Mouse (Mus musculus) intestine, embryonic 16.5 days (tissue): Measurements from ENCODE around the gene Taf10. TPM values are rescaled to one million over a fixed set of nuclear protein-coding genes. Genes with fewer than 3 reads are reported as not detected.

Source experiments
- ATAC-seq: fragments of 200-750 bp; cut with Nextera tagmentation; 2 replicates; pipeline ENCODE4 v1.8.0; 2017; ENCODE audit warnings: moderate TSS enrichment, moderate library complexity
- H3K27ac ChIP-seq: fragments of 300-500 bp; sonication (generic); 2 replicates; pipeline ENCODE4 v1.5.1; 2014; ENCODE audit warnings: mild to moderate bottlenecking, low read length
- H3K27me3 ChIP-seq: fragments of 300-500 bp; sonication (generic); replicated peaks from 2 replicates; pipeline ENCODE4 v1.6.1; 2014; ENCODE audit warnings: low read length, control low read depth, mixed read lengths; ENCODE audit not compliant: control insufficient read depth, insufficient read depth
- H3K36me3 ChIP-seq: fragments of 300-500 bp; sonication (generic); 2 replicates; pipeline ENCODE4 v1.6.1; 2014; ENCODE audit warnings: low read length, control low read depth; ENCODE audit not compliant: control insufficient read depth, insufficient read depth
- H3K4me1 ChIP-seq: fragments of 300-500 bp; sonication (generic); 2 replicates; pipeline ENCODE4 v1.6.1; 2014; ENCODE audit warnings: low read length, control low read depth, mixed read lengths; ENCODE audit not compliant: control insufficient read depth, insufficient read depth
- H3K4me2 ChIP-seq: fragments of 300-500 bp; sonication (generic); 2 replicates; pipeline ENCODE4 v1.6.1; 2014; ENCODE audit warnings: low read depth, low read length, control low read depth
- H3K4me3 ChIP-seq: fragments of 300-500 bp; sonication (generic); 2 replicates; pipeline ENCODE4 v1.5.1; 2014; ENCODE audit warnings: mild to moderate bottlenecking, low read length
- H3K9ac ChIP-seq: fragments of 300-500 bp; sonication (generic); 2 replicates; pipeline ENCODE4 v1.6.1; 2014; ENCODE audit warnings: low read depth, low read length
- H3K9me3 ChIP-seq: fragments of 300-500 bp; sonication (generic); 2 replicates; pipeline ENCODE4 v1.6.1; 2016; ENCODE audit warnings: low read length, control low read depth; ENCODE audit not compliant: control insufficient read depth
- WGBS: fragments of 180-500 bp; shearing (Covaris S2); extraction: QIAGEN DNeasy Blood & Tissue Kit; methylation state at CpG from one replicate; pipeline ENCODE4 v1.1.7; 2014; 5-methylcytosine and 5-hydroxymethylcytosine counted together
- polyA plus RNA-seq: library from polyadenylated mRNA; unstranded; fragments of >200 nt; fragmentation: Nextera tagmentation; extraction: Ambion mirVana; gene quantifications from 2 replicates; pipeline ENCODE4 v1.2.1, GENCODE M21; 2015

Gene Taf10
- polyA plus RNA-seq, 1 experiment from 2014 or later = 114 TPM

DNA sequence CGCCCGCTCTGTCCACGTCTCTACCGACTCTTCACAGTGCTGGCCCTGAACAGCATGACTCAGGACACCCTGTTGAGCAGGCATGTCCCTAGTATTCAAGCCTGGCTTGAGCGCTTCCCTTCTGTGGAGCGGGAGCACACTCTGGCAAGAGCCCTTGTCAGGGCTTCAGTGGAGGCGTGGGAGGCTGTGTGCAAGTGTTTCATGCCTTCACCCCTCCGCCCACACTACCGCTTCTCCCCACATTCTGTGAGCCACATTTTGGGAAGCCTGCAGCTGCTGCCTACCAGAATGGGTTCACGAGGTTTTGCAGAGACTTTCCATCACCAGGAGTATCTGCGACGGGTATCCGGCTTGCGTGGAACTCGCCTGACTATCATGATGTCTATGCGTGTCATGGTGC is 41.0 kb downstream of the Taf10 start:
- 86% methylated on average over 16 of the region's 16 CpGs for WGBS
- Histone ChIP-seq H3K4me2 (no peak overlapping the region), H3K27ac (no peak overlapping the region), H3K9me3 (no peaks in the 10 kb centered on the region), H3K4me3 (no peak overlapping the region), H3K4me1 (no peaks in the 10 kb centered on the region), H3K36me3 (no peaks in the 10 kb centered on the region), H3K27me3 (no peaks in the 10 kb centered on the region), H3K9ac (no peak overlapping the region)
- no peak for ATAC-seq

DNA sequence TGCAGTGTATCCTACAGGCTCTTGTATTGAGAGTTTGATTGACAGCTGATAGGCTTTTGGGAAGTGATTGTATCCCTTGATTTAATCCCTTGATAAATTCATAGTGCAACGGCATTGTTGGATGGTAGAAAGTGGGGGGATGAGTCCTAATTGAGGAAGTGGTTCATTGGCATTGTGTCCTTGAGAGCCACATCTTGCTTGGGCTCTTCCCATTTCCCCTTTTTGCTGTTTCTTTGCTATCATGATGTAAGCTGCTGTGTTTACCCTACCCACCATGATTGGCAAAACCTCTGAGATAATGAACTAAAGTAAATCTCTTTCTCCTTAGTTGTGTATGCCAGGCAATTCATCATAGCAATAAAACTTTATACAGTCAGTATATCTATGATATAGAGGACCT is 53.3 kb downstream of the Taf10 start:
- H3K36me3 ChIP-seq = no peaks in the 10 kb centered on the region
- H3K27ac ChIP-seq = no peak overlapping the region
- no peak for ATAC-seq
- no peaks in the 10 kb centered on the region for H3K4me1 ChIP-seq
- H3K4me3 ChIP-seq = no peak overlapping the region
- no peaks in the 10 kb centered on the region for H3K27me3 ChIP-seq
- H3K4me2 ChIP-seq = no peak overlapping the region
- H3K9ac ChIP-seq = no peak overlapping the region
- no peaks in the 10 kb centered on the region for H3K9me3 ChIP-seq
- WGBS = 73% methylated on average over 1 of the region's 1 CpGs

Other genes starting within 250 kb of the Taf10 start
- gene Smpd1, start 190.0 kb downstream of the Taf10 start, polyA plus RNA-seq = 32.8 and 33.0 TPM in 2 replicates
- 29.2 and 35.2 TPM in 2 replicates for gene Apbb1, start 162.7 kb downstream of the Taf10 start, polyA plus RNA-seq
- gene Hpx, start 144.2 kb downstream of the Taf10 start, polyA plus RNA-seq = 3.0 and 7.5 TPM in 2 replicates
- gene Trim3, start 110.8 kb downstream of the Taf10 start, polyA plus RNA-seq = 18.0 and 19.1 TPM in 2 replicates
- 188 and 200 TPM in 2 replicates for gene Timm10b, start 104.3 kb downstream of the Taf10 start, polyA plus RNA-seq
- gene Arfip2, start 103.9 kb downstream of the Taf10 start, polyA plus RNA-seq = 69.9 and 74.7 TPM in 2 replicates
- gene Gm45799, start 103.8 kb downstream of the Taf10 start, polyA plus RNA-seq = 27.7 and 34.6 TPM in 2 replicates
- 0.59 and 1.1 TPM in 2 replicates for gene Dnhd1, start 93.5 kb downstream of the Taf10 start, polyA plus RNA-seq
- gene Ilk, start 7.8 kb downstream of the Taf10 start, polyA plus RNA-seq = 317 and 323 TPM in 2 replicates
- 26.2 and 32.6 TPM in 2 replicates for gene Rrp8, start 7.0 kb downstream of the Taf10 start, polyA plus RNA-seq
- gene Tpp1, start 7.9 kb upstream of the Taf10 start, polyA plus RNA-seq = 152 and 191 TPM in 2 replicates
- 4.9 and 5.2 TPM in 2 replicates for gene Dchs1, start 43.3 kb upstream of the Taf10 start, polyA plus RNA-seq
- gene Mrpl17, start 66.7 kb upstream of the Taf10 start, polyA plus RNA-seq = 373 and 394 TPM in 2 replicates
- 0.50 and 0.55 TPM in 2 replicates for gene Gm4070, start 209.6 kb upstream of the Taf10 start, polyA plus RNA-seq